Mouse (Mus musculus): ENCODE measurements around the gene Ing2. TPM values are rescaled to one million over a fixed set of nuclear protein-coding genes. Genes with fewer than 3 reads are reported as not detected.

The Ing2 gene
- polyA plus RNA-seq, 1 experiment from 2014 or later = 15.7 TPM

GRCm38 (mm10) chr8:47693119-47693518 is 17.8 kb upstream of the Ing2 start:
- Histone ChIP-seq H3K4me3 (replicated peaks) (no peak overlapping the region), H3K36me3 (no peaks in the 10 kb centered on the region), H3K27ac (no peak overlapping the region), H3K4me2 (no peak overlapping the region), H3K4me1 (replicated peaks) (peaks cover 3% of the 10 kb centered on the region; the same call in 1 of the 2 replicates), H3K27me3 (peaks cover 8% of the 10 kb centered on the region), H3K9me3 (peaks cover 4% of the 10 kb centered on the region; the same call in 1 of the 2 replicates), H3K9ac (replicated peaks) (no peak overlapping the region)
- ATAC-seq (ENCODE audit: insufficient number of reproducible peaks, insufficient read depth, low FRiP score, low TSS enrichment, low read depth) = no peak
- WGBS = 15% methylated on average over 2 of the region's 2 CpGs

GRCm38 (mm10) chr8:47691831-47692230 is 16.5 kb upstream of the Ing2 start:
- H3K4me3 ChIP-seq (replicated peaks) = no peak overlapping the region
- no peak overlapping the region for H3K27ac ChIP-seq
- no peak overlapping the region for H3K4me2 ChIP-seq
- peaks cover 3% of the 10 kb centered on the region; the same call in 1 of the 2 replicates for H3K4me1 ChIP-seq (replicated peaks)
- no peak for ATAC-seq (ENCODE audit: insufficient number of reproducible peaks, insufficient read depth, low FRiP score, low TSS enrichment, low read depth)
- H3K9me3 ChIP-seq = peaks cover 4% of the 10 kb centered on the region; the same call in 1 of the 2 replicates
- H3K36me3 ChIP-seq = no peaks in the 10 kb centered on the region
- no peak overlapping the region for H3K9ac ChIP-seq (replicated peaks)
- 80% methylated on average over 9 of the region's 10 CpGs for WGBS
- H3K27me3 ChIP-seq = peaks cover 8% of the 10 kb centered on the region

GRCm38 (mm10) chr8:47691303-47691702 is 15.9 kb upstream of the Ing2 start:
- Histone ChIP-seq H3K27me3 (peaks cover 8% of the 10 kb centered on the region), H3K4me3 (replicated peaks) (no peak overlapping the region), H3K36me3 (no peaks in the 10 kb centered on the region), H3K4me2 (peak overlapping the region; percentile 53), H3K27ac (no peak overlapping the region), H3K9me3 (peaks cover 4% of the 10 kb centered on the region; the same call in 1 of the 2 replicates), H3K4me1 (replicated peaks) (peaks cover 3% of the 10 kb centered on the region; the same call in 1 of the 2 replicates), H3K9ac (replicated peaks) (no peak overlapping the region)
- no peak for ATAC-seq (ENCODE audit: insufficient number of reproducible peaks, insufficient read depth, low FRiP score, low TSS enrichment, low read depth)
- 56% methylated on average over 7 of the region's 7 CpGs for WGBS

GRCm38 (mm10) chr8:47690674-47691078 is 15.3 kb upstream of the Ing2 start:
- Histone ChIP-seq H3K27me3 (peaks cover 8% of the 10 kb centered on the region), H3K4me1 (replicated peaks) (peaks cover 3% of the 10 kb centered on the region; the same call in 1 of the 2 replicates), H3K4me2 (peak overlapping the region; percentile 53), H3K36me3 (no peaks in the 10 kb centered on the region), H3K27ac (no peak overlapping the region), H3K9me3 (peaks cover 4% of the 10 kb centered on the region; the same call in 1 of the 2 replicates), H3K9ac (replicated peaks) (peak overlapping the region; percentile 42; the same call in 1 of the 2 replicates), H3K4me3 (replicated peaks) (peak overlapping the region; percentile 26)
- ATAC-seq (ENCODE audit: insufficient number of reproducible peaks, insufficient read depth, low FRiP score, low TSS enrichment, low read depth) = no peak
- 8% methylated on average over 16 of the region's 16 CpGs for WGBS

- Histone ChIP-seq H3K36me3 (no peaks in the 10 kb centered on the region), H3K4me2 (no peak overlapping the region), H3K27ac (no peak overlapping the region), H3K9ac (replicated peaks) (no peak overlapping the region), H3K9me3 (peaks cover 4% of the 10 kb centered on the region; the same call in 1 of the 2 replicates), H3K27me3 (peaks cover 8% of the 10 kb centered on the region), H3K4me3 (replicated peaks) (no peak overlapping the region), H3K4me1 (replicated peaks) (peaks cover 3% of the 10 kb centered on the region; the same call in 1 of the 2 replicates)
- no peak for ATAC-seq (ENCODE audit: insufficient number of reproducible peaks, insufficient read depth, low FRiP score, low TSS enrichment, low read depth)
- WGBS = 61% methylated on average over 12 of the region's 12 CpGs
Observed at GRCm38 (mm10) chr8:47689704-47690326, 14.5 kb upstream of the Ing2 start.

GRCm38 (mm10) chr8:47684441-47684840 is 9.1 kb upstream of the Ing2 start:
- 68% methylated on average over 5 of the region's 5 CpGs for WGBS
- Histone ChIP-seq H3K27ac (no peak overlapping the region), H3K4me2 (no peak overlapping the region), H3K9me3 (peaks cover under 1% of the 10 kb centered on the region), H3K4me1 (replicated peaks) (0 out of 2 replicates have a peak, but pooled peaks cover 3% of the 10 kb centered on the region), H3K36me3 (no peaks in the 10 kb centered on the region), H3K4me3 (replicated peaks) (no peak overlapping the region), H3K27me3 (no peaks in the 10 kb centered on the region), H3K9ac (replicated peaks) (no peak overlapping the region)
- no peak for ATAC-seq (ENCODE audit: insufficient number of reproducible peaks, insufficient read depth, low FRiP score, low TSS enrichment, low read depth)

GRCm38 (mm10) chr8:47683994-47684393 is 8.6 kb upstream of the Ing2 start:
- Histone ChIP-seq H3K36me3 (no peaks in the 10 kb centered on the region), H3K4me1 (replicated peaks) (0 out of 2 replicates have a peak, but pooled peaks cover 3% of the 10 kb centered on the region), H3K9me3 (no peaks in the 10 kb centered on the region; the same call in 1 of the 2 replicates), H3K27me3 (no peaks in the 10 kb centered on the region), H3K4me2 (no peak overlapping the region), H3K4me3 (replicated peaks) (no peak overlapping the region), H3K9ac (replicated peaks) (no peak overlapping the region), H3K27ac (no peak overlapping the region)
- WGBS = 91% methylated on average over 9 of the region's 9 CpGs
- no peak for ATAC-seq (ENCODE audit: insufficient number of reproducible peaks, insufficient read depth, low FRiP score, low TSS enrichment, low read depth)

- Histone ChIP-seq H3K9me3 (no peaks in the 10 kb centered on the region; the same call in 1 of the 2 replicates), H3K4me1 (replicated peaks) (peaks cover 8% of the 10 kb centered on the region; the same call in 1 of the 2 replicates), H3K27ac (no peak overlapping the region), H3K36me3 (no peaks in the 10 kb centered on the region), H3K4me2 (no peak overlapping the region), H3K27me3 (no peaks in the 10 kb centered on the region), H3K9ac (replicated peaks) (no peak overlapping the region), H3K4me3 (replicated peaks) (no peak overlapping the region)
- WGBS = 88% methylated on average over 4 of the region's 4 CpGs
- ATAC-seq (ENCODE audit: insufficient number of reproducible peaks, insufficient read depth, low FRiP score, low TSS enrichment, low read depth) = no peak
Observed at GRCm38 (mm10) chr8:47680306-47680705, 5.0 kb upstream of the Ing2 start.

GRCm38 (mm10) chr8:47679603-47680002 is 4.2 kb upstream of the Ing2 start:
- no peaks in the 10 kb centered on the region for H3K27me3 ChIP-seq
- no peaks in the 10 kb centered on the region; the same call in 1 of the 2 replicates for H3K9me3 ChIP-seq
- ATAC-seq (ENCODE audit: insufficient number of reproducible peaks, insufficient read depth, low FRiP score, low TSS enrichment, low read depth) = no peak
- H3K36me3 ChIP-seq = no peaks in the 10 kb centered on the region
- H3K9ac ChIP-seq (replicated peaks) = no peak overlapping the region
- 84% methylated on average over 1 of the region's 1 CpGs for WGBS
- peaks cover 8% of the 10 kb centered on the region; the same call in 1 of the 2 replicates for H3K4me1 ChIP-seq (replicated peaks)
- H3K4me3 ChIP-seq (replicated peaks) = no peak overlapping the region
- H3K27ac ChIP-seq = no peak overlapping the region
- H3K4me2 ChIP-seq = no peak overlapping the region

GRCm38 (mm10) chr8:47676631-47677030 is 1.3 kb upstream of the Ing2 start:
- Histone ChIP-seq H3K27ac (no peak overlapping the region), H3K4me2 (peak overlapping the region; percentile 75), H3K9ac (replicated peaks) (no peak overlapping the region), H3K9me3 (no peaks in the 10 kb centered on the region; the same call in 1 of the 2 replicates), H3K4me1 (replicated peaks) (peaks cover 12% of the 10 kb centered on the region), H3K4me3 (replicated peaks) (peak overlapping the region; percentile 92), H3K36me3 (no peaks in the 10 kb centered on the region), H3K27me3 (no peaks in the 10 kb centered on the region)
- no peak for ATAC-seq (ENCODE audit: insufficient number of reproducible peaks, insufficient read depth, low FRiP score, low TSS enrichment, low read depth)
- 51% methylated on average over 2 of the region's 2 CpGs for WGBS

- ATAC-seq (ENCODE audit: insufficient number of reproducible peaks, insufficient read depth, low FRiP score, low TSS enrichment, low read depth) = no peak
- Histone ChIP-seq H3K4me1 (replicated peaks) (peaks cover 12% of the 10 kb centered on the region), H3K9ac (replicated peaks) (peak overlapping the region; percentile 88; the same call in 1 of the 2 replicates), H3K9me3 (no peaks in the 10 kb centered on the region; the same call in 1 of the 2 replicates), H3K36me3 (no peaks in the 10 kb centered on the region), H3K4me2 (peak overlapping the region; percentile 75), H3K27ac (peak overlapping the region; percentile 97; the same call in 1 of the 2 replicates), H3K27me3 (no peaks in the 10 kb centered on the region), H3K4me3 (replicated peaks) (peak overlapping the region; percentile 92)
- 2% methylated on average over 15 of the region's 15 CpGs for WGBS
Observed at GRCm38 (mm10) chr8:47676224-47676623, 868 bp upstream of the Ing2 start.

Data from limb, embryonic 12.5 days (tissue).